Mouse (Mus musculus): ENCODE results near the gene Adam4. TPM values are rescaled to one million over a fixed set of nuclear protein-coding genes. Genes with fewer than 3 reads are reported as not detected.

Gene Adam4
- under 1 TPM; 0.64 to 0.93 TPM for total RNA-seq (2023)

GRCm38 (mm10) chr12:81421846-81422245 is at the start of gene Adam4:
Gene Adam4 (minus strand): TSS chr12:81421946.

GRCm38 (mm10) chr12:81379364-81379763 is 42.4 kb downstream of the Adam4 start, which contains the start of gene Gm4787:
Gene Gm4787 (minus strand): TSS chr12:81379464.

Other genes starting within 250 kb of the Adam4 start
- under 1 TPM in 1 of 2 experiments, not detected in 1; 0.11 TPM for gene Slc8a3, start 88.8 kb downstream of the Adam4 start, total RNA-seq (2023)
- gene Gm4787, start 42.5 kb downstream of the Adam4 start, total RNA-seq (2023) = under 1 TPM; 0.24 to 0.27 TPM
- 10 to 100 TPM; 31.0 to 33.8 TPM for gene Cox16, start 63.2 kb upstream of the Adam4 start, total RNA-seq (2023)
- gene Gm20498, start 111.0 kb upstream of the Adam4 start, total RNA-seq (2023) = 10 to 100 TPM; 10.1 to 13.2 TPM
- gene Synj2bp, start 111.0 kb upstream of the Adam4 start, total RNA-seq (2023) = 10 to 100 TPM; 13.3 to 13.5 TPM
- not detected for gene Adam21, start 146.5 kb upstream of the Adam4 start, total RNA-seq (2023)
- gene Med6, start 173.1 kb upstream of the Adam4 start, total RNA-seq (2023) = 10 to 100 TPM; 22.3 to 24.7 TPM
- not detected for gene Ttc9, start 209.3 kb upstream of the Adam4 start, total RNA-seq (2023)

All from neutrophil, adult 59 days (primary cell).